Mouse (Mus musculus): ENCODE results near the gene Fam183b. TPM values are rescaled to one million over a fixed set of nuclear protein-coding genes. Genes with fewer than 3 reads are reported as not detected.
"Not testable (repeated sequence)": the region's sequence is repeated elsewhere in the genome, so short reads cannot be mapped to it uniquely, and the experiment has no call there.

The Fam183b gene
- total RNA-seq, 2 experiments from 2014 or later: 1.2 to 2.2 TPM

- intact Hi-C loops (cut with DNase I): no loop called here
Observed at GRCm38 (mm10) chr11:58787651-58788050, 14.1 kb downstream of the Fam183b start.

GRCm38 (mm10) chr11:58784182-58784581 is 17.6 kb downstream of the Fam183b start:
- intact Hi-C loops (cut with DNase I): no loop called here
- no peak for DNase-seq (ENCODE audit: extremely low spot score in 1 of 2, low spot score in 2 of 2)

More at GRCm38 (mm10) chr11:58787651-58788050, 14.1 kb downstream of the Fam183b start:
- no peak for DNase-seq (ENCODE audit: extremely low spot score in 1 of 2, low spot score in 2 of 2)

GRCm38 (mm10) chr11:58782480-58783089 is 19.2 kb downstream of the Fam183b start, which contains the start of gene Olfr314:
TSS of gene Olfr314 (plus strand) at chr11:58782952.
- intact Hi-C loops (cut with DNase I): no loop called here
- DNase-seq (ENCODE audit: extremely low spot score in 1 of 2, low spot score in 2 of 2): no peak

GRCm38 (mm10) chr11:58772888-58773287 is 28.9 kb downstream of the Fam183b start, which contains the start of gene Olfr315:
TSS of gene Olfr315 (plus strand) at chr11:58773188.
- no peak for DNase-seq (ENCODE audit: extremely low spot score in 1 of 2, low spot score in 2 of 2)
- intact Hi-C loops (cut with DNase I): no loop called here

GRCm38 (mm10) chr11:58752434-58752833 is 49.3 kb downstream of the Fam183b start, which contains the start of gene Olfr316:
TSS of gene Olfr316 (plus strand) at chr11:58752734.
- no peak for DNase-seq (ENCODE audit: extremely low spot score in 1 of 2, low spot score in 2 of 2)

GRCm38 (mm10) chr11:58751096-58751495 is 50.7 kb downstream of the Fam183b start:
- DNase-seq (ENCODE audit: extremely low spot score in 1 of 2, low spot score in 2 of 2): peak; percentile 18 to 49
- intact Hi-C loops (cut with DNase I): not testable (repeated sequence)

More at GRCm38 (mm10) chr11:58752434-58752833, 49.3 kb downstream of the Fam183b start, which contains the start of gene Olfr316:
- intact Hi-C loops (cut with DNase I): no loop called here

Other genes starting within 250 kb of the Fam183b start
- under 1 TPM in 1 of 2 experiments, not detected in 1; 0.11 TPM for gene Olfr328, start 246.3 kb downstream of the Fam183b start, total RNA-seq (2021)
- not detected for gene Olfr224, start 231.4 kb downstream of the Fam183b start, total RNA-seq (2021)
- gene Olfr325, start 224.2 kb downstream of the Fam183b start, total RNA-seq (2021): not detected
- gene Olfr324, start 206.8 kb downstream of the Fam183b start, total RNA-seq (2021): not detected
- gene 2210407C18Rik, start 185.9 kb downstream of the Fam183b start, total RNA-seq (2021): not detected
- not detected for gene Olfr323, start 171.5 kb downstream of the Fam183b start, total RNA-seq (2021)
- gene Trim58, start 161.5 kb downstream of the Fam183b start, total RNA-seq (2021): under 1 TPM in 1 of 2 experiments, not detected in 1; 0.20 TPM
- not detected for gene Olfr322, start 143.2 kb downstream of the Fam183b start, total RNA-seq (2021)
- not detected for gene Olfr320, start 120.9 kb downstream of the Fam183b start, total RNA-seq (2021)
- gene Olfr319, start 102.8 kb downstream of the Fam183b start, total RNA-seq (2021): not detected
- not detected for gene Olfr318, start 77.9 kb downstream of the Fam183b start, total RNA-seq (2021)
- gene Olfr317, start 62.7 kb downstream of the Fam183b start, total RNA-seq (2021): under 1 TPM; 0.20 to 0.30 TPM
- under 1 TPM; 0.24 to 0.28 TPM for gene Olfr316, start 49.2 kb downstream of the Fam183b start, total RNA-seq (2021)
- not detected for gene Olfr315, start 28.8 kb downstream of the Fam183b start, total RNA-seq (2021)
- gene Olfr314, start 19.0 kb downstream of the Fam183b start, total RNA-seq (2021): not detected
- not detected for gene Olfr313, start 13.0 kb upstream of the Fam183b start, total RNA-seq (2021)
- gene Olfr312, start 27.3 kb upstream of the Fam183b start, total RNA-seq (2021): not detected
- gene Olfr311, start 37.3 kb upstream of the Fam183b start, total RNA-seq (2021): not detected
- gene Gm12258, start 45.2 kb upstream of the Fam183b start, total RNA-seq (2021): 10 to 100 TPM; 17.5 to 18.7 TPM
- 10 to 100 TPM in 1 of 2 experiments, 1 to 10 TPM in 1; 8.8 to 11.0 TPM for gene 2810021J22Rik, start 65.3 kb upstream of the Fam183b start, total RNA-seq (2021)
- 1 to 10 TPM; 9.5 to 9.6 TPM for gene Zfp39, start 102.3 kb upstream of the Fam183b start, total RNA-seq (2021)
- under 1 TPM in 1 of 2 experiments, not detected in 1; 0.06 TPM for gene Btnl10, start 115.9 kb upstream of the Fam183b start, total RNA-seq (2021)
- 100 to 1,000 TPM; 471 to 480 TPM for gene Rnf187, start 137.0 kb upstream of the Fam183b start, total RNA-seq (2021)
- gene Hist3h2ba, start 147.0 kb upstream of the Fam183b start, total RNA-seq (2021): 100 to 1,000 TPM; 172 to 180 TPM
- 10 to 100 TPM; 66.5 to 67.4 TPM for gene Hist3h2a, start 152.7 kb upstream of the Fam183b start, total RNA-seq (2021)
- gene Trim17, start 152.7 kb upstream of the Fam183b start, total RNA-seq (2021): 1 to 10 TPM; 2.8 to 3.7 TPM
- 10 to 100 TPM; 22.0 to 22.7 TPM for gene Trim11, start 176.1 kb upstream of the Fam183b start, total RNA-seq (2021)